Mouse (Mus musculus) thymus, postnatal 0 days (tissue): Measurements from ENCODE around the gene Cops3. TPM values are rescaled to one million over a fixed set of nuclear protein-coding genes. Genes with fewer than 3 reads are reported as not detected.

ENCODE experiments used
- DNase-seq: peaks from one replicate; pipeline ENCODE4 v3.0.0-alpha.2; 2015; ENCODE audit warnings: low spot score
- polyA plus RNA-seq: library from polyadenylated mRNA; unstranded; fragments of >200 nt; fragmentation: Nextera tagmentation; extraction: Ambion mirVana; gene quantifications from 2 replicates; pipeline ENCODE4 v1.2.1, GENCODE M21; 2015

Cops3 gene
- polyA plus RNA-seq, 1 experiment from 2014 or later, result 195 TPM

GRCm38 (mm10) chr11:59811211-59811610 is 28.4 kb downstream of the Cops3 start:
- DNase-seq, result no peak

- no peak for DNase-seq
Observed at GRCm38 (mm10) chr11:59810480-59811158, 29.0 kb downstream of the Cops3 start.

GRCm38 (mm10) chr11:59809670-59810474 is 29.8 kb downstream of the Cops3 start, which contains the start of gene Flcn:
Gene Flcn, minus strand, starts transcription at chr11:59810016.
- peak; percentile 88 for DNase-seq

- DNase-seq, result peak; percentile 28
Observed at GRCm38 (mm10) chr11:59809071-59809669, 30.5 kb downstream of the Cops3 start.

GRCm38 (mm10) chr11:59808170-59808960 is 31.3 kb downstream of the Cops3 start:
- DNase-seq, result no peak

GRCm38 (mm10) chr11:59805656-59806055 is 34.0 kb downstream of the Cops3 start:
- DNase-seq, result no peak

GRCm38 (mm10) chr11:59805256-59805655 is 34.4 kb downstream of the Cops3 start:
- DNase-seq, result no peak

- no peak for DNase-seq
Observed at GRCm38 (mm10) chr11:59804409-59805110, 35.1 kb downstream of the Cops3 start.

- no peak for DNase-seq
Observed at GRCm38 (mm10) chr11:59803516-59803915, 36.1 kb downstream of the Cops3 start.

- DNase-seq, result no peak
Observed at GRCm38 (mm10) chr11:59801881-59802280, 37.8 kb downstream of the Cops3 start.

GRCm38 (mm10) chr11:59800412-59800811 is 39.2 kb downstream of the Cops3 start:
- no peak for DNase-seq

GRCm38 (mm10) chr11:59793390-59793789 is 46.2 kb downstream of the Cops3 start:
- no peak for DNase-seq

- no peak for DNase-seq
Observed at GRCm38 (mm10) chr11:59789311-59789710, 50.3 kb downstream of the Cops3 start.

GRCm38 (mm10) chr11:59787199-59787781 is 52.3 kb downstream of the Cops3 start, which contains the start of gene Pld6:
Gene Pld6, minus strand, starts transcription at chr11:59787645.
- peak; percentile 51 for DNase-seq

- no peak for DNase-seq
Observed at GRCm38 (mm10) chr11:59786444-59787198, 53.0 kb downstream of the Cops3 start.

- DNase-seq, result no peak
Observed at GRCm38 (mm10) chr11:59783591-59783990, 56.0 kb downstream of the Cops3 start.

GRCm38 (mm10) chr11:59782091-59782590 is 57.5 kb downstream of the Cops3 start:
- DNase-seq, result no peak

- DNase-seq, result no peak
Observed at GRCm38 (mm10) chr11:59780241-59780640, 59.4 kb downstream of the Cops3 start.

GRCm38 (mm10) chr11:59779406-59779805 is 60.2 kb downstream of the Cops3 start:
- DNase-seq, result no peak
